Mouse (Mus musculus): ENCODE data around the gene Cage1.

DNA sequence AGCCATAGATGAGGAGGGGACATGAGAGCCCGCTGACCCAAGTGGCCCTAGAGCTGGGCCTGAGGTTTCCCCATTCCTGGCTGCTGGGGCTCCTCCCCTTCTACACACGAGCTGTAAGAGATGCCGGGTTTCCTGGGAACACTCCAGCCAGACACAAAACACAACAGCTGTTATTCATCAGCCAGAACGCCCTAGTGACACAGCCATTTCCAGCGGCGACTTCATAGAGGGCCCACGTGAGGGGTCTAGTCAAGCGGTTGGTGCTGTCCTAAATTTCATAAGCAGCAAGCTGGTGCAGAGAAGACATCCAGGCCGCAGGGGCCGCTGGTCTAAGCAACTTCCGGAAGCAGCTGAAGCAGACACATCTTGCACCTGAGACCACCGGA, 69.8 kb downstream of the Cage1 start:
- no peak for TF ChIP-seq CTCF (IDR thresholded peaks at IDR 0.05; ENCODE audit: extremely low read depth, insufficient read depth, insufficient read length, insufficient replicate concordance)
- TF ChIP-seq POLR2A (IDR thresholded peaks at IDR 0.05; ENCODE audit: low read depth, low read length), result no peak

Measured in spleen, adult 2 months (tissue).